Mouse (Mus musculus): ENCODE results near the gene Ttc23.

DNA sequence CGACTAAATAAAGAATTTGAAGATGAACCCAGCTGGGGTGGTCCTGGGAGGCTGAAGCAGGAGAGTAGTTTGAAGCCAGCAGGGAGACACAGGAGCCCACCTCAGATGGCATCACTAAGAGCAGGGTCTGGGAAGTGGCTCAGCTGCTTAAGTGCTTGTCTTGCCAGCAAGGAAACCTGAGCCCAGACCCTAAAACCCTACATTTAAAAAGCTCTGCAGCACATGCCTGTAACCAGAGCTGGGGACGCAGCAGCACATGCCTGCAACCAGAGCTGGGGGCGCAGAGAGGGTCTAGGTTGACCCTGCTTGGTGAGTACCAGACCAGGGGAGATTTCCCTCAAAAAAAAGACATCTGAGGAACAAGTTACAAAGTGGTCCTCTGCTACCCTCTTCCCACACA lies 28.9 kb upstream of the Ttc23 start:
- TF ChIP-seq CTCF (IDR thresholded peaks at IDR 0.05) (no peak), EP300 (IDR thresholded peaks at IDR 0.05) (no peak)
